Mouse (Mus musculus) layer of hippocampus, postnatal 25 days (tissue): ENCODE data around the gene Rorb. TPM values are rescaled to one million over a fixed set of nuclear protein-coding genes. Genes with fewer than 3 reads are reported as not detected.

Source experiments
- DNase-seq, 2 experiments: peaks; one replicate each; pipeline ENCODE4 v3.0.0; 2022; ENCODE audit warnings: mixed read lengths in 2 of 2, low spot score in 1 of 2; ENCODE audit errors: extremely low spot score in 1 of 2
- total RNA-seq, 2 experiments: library from RNA; stranded (reverse); gene quantifications; 2 replicates each; pipeline ENCODE4 v1.2.3; 2021

Gene Rorb
- total RNA-seq, result 10 to 100 TPM; 16.7 to 20.8 TPM

DNA sequence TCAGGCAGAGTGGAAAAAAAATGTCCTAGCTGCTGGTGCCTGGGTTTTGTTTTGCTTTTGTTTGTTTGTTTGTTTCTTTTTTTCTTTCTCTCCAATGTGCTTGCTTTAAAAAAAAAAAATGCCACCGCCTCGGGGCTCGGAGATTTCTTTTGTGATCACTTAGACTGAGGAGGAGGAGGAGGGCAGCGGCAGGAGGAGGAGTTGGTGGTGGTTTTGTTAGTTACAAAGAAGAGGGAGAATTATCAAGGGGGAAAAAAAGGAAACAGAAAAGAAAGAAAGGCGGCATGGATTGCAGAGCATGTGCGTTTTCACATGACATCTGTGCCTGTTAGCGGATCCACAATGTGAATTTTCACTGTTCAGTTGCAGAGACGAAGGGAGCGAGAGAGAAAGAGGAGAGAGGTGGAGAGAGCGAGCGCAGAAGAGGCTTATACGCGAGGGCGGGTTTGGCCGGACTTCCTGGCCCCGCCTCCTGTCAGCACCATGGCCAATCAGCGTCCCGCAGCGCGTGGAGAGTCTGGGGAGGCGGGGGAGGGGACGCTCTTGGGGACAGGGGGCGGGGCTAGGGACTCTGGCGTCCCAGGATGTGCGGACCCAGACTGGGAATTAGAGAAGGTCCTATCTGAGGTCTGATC, at the start of gene Rorb:
Rorb (minus strand) TSS at position 404 of the 635 bp plus-strand sequence.
- peak; percentile 67 to 75 for DNase-seq

DNA sequence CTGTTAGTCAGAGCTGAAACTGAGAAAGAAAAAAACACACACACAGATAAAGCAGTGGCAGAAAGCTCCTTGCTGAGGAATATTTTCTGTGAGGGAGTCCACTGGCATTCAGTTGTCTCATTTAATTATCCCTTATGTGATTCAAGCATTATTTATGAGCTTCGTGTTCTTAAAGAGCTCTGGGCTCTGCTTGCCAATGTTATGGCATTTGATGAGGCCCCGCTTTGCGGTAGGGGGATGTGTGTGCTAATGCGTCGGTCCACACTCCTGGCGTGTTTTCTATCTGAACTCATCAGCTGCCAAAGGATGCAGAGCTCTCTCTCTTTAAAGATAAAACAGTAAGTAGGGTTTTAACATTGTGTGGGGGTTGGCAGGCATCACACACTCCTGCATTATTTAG, 37.9 kb upstream of the Rorb start:
- no peak for DNase-seq

DNA sequence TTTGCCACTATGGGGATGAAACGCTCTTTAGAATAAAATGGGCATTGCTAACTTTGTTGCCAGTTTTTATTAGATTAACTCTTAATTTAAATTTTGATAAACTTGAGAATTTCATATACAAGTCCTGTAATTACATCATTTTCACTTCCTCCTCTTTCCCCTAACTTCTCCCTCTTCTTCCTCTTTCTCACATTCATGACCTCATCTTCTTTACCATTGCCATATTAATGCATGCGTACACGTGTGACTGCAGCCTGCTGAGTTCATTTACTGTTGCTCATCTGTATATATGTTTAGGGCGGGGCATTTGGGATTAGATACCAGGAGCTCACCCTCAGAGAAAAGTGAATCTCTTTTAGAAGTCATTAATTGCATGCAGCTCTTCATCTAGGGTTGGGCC, 33.5 kb upstream of the Rorb start:
- DNase-seq, result no peak

DNA sequence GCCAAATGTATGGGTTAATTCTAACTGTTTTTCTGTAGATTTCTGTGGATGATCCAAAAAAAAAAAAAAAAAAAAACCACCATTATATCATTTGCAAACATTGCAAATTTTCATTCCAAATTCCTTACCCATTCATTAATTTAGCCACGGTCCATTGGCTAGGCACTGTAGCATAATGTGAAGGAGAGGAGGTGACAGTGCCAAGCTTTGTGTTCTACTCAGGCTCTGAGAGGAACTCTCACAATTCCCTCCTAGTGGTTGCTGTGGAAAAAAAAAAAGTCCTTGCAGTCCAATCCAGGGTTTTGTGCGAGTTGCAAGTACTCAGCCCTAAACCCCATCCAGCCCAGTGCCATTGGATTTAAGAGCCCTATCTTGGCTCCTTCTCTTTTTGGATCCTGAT, 25.9 kb upstream of the Rorb start:
- no peak for DNase-seq

DNA sequence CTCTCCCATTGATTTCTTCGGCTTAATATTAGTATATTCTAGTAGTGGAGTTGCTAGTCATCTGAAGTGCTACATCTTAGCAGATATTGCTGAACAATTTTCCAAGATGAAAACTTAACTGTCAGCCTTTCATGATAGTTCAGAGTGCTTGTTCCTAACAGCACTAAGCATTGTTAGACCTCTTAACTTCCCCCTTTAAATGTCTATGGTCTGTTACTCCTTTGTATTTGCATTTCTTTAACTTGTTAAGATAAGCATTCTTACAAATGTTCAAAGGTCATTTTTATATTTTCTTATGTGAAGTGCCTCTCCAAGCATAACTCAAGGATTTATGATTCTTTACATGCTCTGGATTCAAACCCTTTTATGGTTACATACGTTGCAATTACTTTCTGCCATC, 24.8 kb upstream of the Rorb start:
- no peak for DNase-seq

DNA sequence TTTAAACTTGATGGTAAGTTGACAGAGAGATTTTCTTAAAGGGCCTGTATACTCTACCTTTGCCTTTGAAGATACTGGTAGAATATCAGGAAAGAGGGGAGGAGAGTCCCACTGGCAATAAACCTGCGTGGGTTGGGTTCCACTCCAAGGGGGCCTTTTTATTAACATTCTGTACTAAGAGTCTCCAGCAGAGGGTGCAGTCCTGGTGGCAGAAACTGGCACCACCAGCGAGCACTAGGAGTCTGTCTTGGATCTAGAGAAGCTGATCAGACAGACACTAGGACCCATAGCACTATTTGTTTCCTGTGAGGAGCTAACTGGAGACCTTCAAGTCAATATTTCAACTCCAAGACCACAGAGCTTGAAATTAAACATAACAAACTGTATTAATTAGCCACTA, 11.3 kb upstream of the Rorb start:
- DNase-seq, result no peak

DNA sequence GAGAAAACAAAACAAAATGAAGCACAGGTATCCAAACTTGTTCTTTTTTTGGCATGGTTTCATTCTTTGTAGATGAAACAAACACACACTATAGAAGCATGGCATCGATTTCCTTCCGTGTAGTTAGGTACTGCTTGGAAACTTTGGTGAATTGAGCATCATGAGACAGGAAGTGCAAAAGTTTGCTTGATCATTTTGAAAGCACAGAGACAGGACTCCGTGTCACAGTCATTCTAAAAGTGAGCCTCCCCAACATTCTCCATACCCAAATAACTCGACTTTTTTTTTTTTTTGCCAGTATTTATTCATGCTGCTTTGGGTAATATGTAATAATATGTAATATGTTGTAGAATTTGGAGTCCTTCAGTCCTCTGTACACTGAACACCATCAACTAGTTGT, 1.2 kb upstream of the Rorb start:
- DNase-seq, result no peak

DNA sequence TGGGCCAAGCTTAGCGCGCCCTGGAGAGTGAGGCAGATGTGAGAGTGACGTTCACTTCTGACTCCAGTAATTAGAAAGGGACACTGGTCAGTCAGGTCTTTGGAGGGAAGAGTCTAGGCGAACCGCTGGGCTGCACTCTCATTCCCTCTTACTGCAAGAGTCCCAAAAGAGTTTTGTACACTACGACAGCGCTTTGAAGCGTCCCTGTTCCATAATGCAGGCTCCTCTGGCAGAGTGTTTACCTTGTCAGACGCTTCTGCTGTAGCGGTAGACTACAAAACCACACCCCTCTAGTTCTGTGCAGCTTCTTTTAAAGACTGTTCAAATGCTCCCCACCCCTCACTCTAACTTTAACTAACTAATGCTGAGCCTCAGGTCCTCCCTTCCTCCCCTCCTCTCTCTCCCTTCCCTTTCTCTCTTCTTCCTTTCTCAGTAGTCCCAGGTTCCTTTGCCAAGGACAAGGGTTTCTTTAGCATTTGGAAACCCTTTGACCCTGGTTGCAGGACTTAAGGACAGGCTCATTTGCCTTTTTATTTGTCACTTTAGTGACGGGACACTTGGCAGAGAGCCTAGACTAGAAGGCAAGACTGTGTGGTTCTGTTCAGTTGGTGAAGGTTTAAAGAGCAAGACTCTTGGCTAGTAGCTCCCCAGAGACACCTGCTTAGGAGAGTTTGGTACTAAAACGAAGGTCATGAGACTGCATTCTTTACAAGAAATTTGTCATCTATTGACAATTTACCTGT, 603 bp upstream of the Rorb start:
- no peak for DNase-seq

DNA sequence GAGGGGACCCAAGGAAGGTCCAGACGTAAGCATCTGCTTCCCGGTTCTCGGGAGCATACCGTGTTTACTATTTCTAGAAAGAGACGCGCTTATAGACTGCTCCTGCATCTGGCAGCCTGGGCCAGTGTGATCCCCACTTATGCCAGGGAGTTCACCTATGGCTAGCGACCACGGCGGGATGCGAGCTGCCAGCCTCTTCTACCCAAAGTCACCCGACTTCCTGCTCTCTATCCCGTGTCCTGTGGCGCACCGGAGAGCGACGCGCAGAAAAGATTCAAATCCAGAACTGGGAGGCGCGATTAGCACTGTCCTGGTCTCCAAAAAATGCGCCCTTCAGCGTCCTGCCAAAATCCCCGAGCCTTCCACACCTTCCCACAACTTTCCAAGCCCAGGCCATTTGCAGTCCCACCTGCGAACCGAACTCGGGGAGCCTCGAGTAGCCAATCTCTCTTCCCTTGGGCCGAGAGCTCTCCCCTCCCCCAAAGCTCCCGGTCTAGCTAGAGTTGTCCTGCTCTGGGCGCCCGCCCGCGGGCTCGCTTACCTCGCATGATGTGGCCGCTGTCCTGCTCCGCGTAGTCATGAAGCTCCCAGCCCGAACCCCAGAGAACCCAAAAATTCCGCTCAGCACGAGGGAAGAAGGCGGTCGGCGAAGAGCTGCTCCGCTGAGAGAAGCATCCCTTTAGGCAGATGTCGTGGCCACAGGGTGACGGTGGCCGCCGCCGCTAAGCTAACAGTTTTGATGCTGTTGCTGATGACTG, 806 bp downstream of the Rorb start:
- peak; percentile 24 to 35 for DNase-seq

DNA sequence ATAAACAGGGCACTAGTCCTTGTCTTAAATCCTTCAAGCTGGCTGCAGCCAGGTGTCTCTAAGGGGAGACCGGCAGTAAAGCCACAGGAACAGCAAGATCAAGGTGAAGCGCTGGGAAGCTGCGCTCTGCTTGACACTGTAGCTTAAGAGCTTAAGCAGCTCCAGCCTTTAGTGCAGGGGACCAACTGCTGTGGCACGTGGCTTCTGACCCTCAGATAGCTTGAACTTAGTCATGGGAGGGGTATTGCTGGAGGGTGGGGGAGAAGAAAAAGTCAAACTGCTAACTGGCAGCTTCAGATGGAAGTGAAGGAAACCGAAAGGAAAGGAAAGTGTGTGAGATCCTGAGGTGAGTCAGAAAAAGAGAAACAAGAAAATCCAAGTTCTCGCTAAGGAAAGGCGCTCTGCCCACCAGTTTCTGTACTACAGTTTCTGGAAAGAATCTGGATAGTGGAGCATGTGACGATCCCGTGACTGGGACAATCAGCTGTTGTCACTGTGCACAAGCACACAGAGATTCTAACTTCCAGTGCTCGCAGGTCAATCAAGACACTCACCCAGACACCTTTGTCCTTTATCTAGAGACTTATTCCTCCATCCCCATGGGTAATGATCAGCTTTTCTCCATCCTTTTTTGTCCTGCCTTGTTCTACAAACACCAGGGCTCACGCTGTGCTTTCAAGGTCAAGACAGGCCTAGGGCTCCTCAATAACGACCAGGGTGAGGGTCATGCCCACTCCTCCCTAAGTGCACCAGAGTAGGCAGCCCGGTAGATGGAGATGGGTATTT, 2.2 kb downstream of the Rorb start:
- DNase-seq, result no peak

DNA sequence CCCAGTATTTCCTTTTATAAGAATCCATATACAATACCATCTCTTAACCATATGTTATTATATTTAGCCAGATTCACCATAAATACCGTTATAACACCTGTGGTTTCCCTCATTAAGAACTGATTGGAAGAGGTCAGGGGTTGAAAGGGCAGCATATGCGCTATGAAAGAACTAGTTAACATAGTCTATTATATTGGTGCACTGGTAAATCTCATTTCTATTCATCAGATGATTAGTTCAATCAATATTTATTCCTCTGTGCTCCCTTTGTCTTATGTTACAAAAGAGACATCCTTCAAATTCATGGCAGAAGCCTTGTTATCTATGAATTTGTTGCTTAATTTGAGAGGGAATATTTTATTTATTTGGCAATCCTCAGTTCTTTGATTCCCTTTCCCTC, 6.4 kb downstream of the Rorb start:
- no peak for DNase-seq

DNA sequence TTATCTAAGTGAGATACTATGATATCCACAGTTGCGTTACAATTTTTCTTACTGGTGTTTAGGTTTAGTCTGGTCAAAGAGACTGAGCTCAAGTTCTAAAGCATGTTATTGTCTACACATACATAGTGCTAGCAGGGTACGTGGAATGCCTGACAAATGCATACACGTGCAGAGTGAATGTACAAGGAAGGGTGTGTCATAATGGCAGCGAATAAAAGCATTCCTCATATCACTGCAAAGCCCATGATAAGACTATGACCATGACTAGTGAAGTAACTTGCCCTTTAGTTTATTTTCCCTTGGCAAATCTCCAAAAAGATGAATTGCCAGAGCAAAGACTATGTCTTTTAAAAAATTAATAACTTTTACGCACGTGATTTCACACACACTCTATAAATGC, 13.8 kb downstream of the Rorb start:
- no peak for DNase-seq

DNA sequence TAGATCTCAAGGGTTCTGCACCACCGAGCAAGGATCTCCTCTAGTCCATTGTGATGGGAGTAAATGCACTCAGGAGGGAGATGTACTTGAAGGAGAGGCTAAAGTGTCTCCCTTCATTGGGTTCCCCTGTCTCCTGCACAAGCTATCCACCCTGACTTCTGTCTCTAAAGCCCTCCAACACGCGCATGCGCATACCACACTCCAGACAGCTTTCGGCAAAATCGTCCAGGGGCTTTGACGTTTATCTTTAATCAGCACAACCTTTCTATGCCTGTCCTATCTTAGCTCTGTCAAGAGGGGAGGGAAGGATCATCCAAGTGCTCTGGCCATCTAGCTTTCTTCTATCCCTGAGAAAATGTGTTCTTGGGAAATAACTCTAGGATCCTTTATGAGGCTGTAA, 21.6 kb downstream of the Rorb start:
- DNase-seq, result no peak

DNA sequence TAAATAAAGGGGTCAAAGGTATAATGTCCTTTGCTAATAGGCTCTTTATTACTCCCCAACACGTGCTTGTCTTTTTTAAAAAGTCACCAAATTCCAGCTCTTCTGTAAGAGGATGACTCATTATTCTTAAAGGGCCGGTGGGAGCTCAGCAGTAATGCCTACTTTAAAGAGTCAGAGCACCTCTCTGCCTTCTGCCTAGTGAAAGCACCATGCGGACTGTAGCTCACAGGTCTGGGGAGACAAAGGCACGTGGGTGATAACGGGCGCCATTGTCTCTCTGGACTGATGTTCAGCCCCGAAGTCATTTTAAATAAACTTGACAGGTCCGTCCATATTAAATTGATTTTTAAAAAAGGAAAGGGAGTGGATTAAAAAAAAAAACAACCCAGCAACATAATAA, 33.1 kb downstream of the Rorb start:
- DNase-seq, result no peak

DNA sequence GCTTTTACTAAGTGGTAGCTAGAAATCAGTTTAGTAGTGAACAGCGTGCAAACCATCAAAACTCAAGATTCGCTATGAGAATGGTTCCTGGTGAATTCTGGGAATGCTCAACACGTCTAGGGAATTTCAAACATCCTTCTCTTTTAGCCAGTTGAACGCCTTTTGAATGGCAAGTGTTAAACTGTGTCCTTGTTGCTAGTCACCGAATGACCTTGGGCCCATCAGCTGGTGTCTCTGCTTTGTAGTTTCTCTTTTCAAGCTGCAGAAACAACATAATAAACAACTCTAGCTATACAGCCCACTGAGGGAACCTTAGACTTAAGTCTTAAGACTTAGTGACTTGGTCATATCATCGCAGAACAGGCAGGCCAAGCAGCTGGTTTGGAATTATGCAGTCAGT, 36.2 kb downstream of the Rorb start:
- DNase-seq, result no peak

DNA sequence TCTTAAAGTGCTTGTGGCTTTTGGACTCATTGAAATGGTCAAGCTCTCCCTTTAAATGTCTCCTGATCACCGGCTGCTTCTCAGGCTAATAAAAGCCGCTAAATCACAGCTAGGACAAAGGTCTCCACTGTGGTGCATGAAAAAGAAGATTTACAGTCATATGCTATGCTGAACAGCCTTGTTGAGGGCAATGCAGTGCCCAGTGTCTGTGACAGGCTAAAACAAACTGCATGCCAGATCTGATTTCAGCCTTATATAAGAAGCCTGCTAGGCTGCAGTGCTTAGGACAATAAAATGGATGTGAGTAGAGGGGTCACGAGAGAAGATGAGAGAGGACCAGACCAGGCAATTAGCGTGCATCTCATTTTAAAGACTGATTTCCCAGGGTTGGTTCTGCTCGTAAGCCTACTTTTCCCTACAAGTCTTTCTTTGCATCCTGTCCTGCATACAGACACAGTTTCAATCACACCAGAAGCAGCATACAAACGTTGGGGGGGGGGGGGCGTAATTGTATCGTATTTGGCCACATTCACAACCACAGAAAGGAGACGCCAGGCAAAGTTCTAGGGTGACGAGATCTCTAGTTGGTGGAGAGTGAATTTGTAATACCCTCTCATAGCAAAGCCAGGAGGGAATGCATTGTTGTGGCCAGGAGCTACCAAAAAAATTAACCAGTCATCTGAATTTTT, 52.1 kb downstream of the Rorb start:
- no peak for DNase-seq

DNA sequence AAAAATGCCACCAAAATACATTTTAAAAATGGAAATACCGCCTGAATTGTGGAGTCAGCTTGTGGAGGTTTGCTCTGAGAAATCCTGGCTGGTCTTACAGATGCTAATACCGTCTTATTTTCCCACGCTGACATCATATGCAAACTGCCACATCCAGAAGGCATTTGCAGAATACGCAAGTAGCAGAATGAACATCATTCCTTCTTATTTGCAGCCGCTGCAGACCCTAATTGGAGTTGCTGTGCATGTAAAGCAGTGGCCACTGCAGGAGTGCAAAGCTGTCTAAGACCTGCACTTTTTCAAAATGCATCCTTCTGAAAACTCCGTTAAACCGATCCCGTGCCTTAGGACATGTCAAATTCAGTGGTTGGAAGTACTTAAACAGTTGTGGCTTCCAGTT, 52.8 kb downstream of the Rorb start:
- DNase-seq, result no peak

DNA sequence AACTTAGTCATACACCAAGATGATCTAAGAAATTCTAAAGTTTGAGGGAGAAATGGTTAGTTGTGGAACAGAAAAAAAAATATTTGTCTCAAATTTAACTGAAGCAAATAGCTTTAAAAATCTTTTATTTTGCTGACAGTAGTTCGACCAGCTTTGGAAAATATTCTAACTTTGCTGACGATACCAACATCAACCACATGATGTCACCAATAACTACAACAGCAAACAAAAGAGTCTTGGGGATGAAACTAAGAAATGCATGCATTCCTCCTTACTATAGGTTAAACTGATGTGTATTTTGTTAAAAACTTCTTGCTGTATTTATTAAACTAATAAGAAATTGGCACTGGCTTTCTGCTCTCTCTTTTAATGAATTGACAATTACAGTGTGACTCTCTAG, 67.9 kb downstream of the Rorb start:
- no peak for DNase-seq

DNA sequence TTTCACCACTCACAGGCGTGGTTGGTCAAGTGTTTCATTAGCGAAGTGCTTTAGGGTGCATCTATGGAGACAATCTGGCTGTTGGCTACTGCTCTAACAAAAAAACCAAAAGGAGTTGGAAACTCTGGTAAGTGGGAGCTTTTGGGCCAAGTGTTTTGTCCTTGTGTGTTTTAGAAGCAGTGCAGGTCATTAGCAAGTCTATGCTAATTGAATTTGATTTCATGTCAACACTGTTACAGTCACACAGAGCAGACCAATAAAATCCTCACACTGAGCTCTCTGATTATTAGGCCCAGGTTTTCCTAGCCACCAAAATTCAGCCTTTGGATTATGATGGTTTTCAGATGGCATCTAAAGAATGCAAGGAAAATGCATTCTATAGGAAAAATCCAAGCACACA, 70.2 kb downstream of the Rorb start:
- no peak for DNase-seq
